Mouse (Mus musculus) bone marrow macrophage, adult 2 months (primary cell): Measurements from ENCODE around the gene Susd6.

Experiments
- CTCF ChIP-seq: IDR thresholded peaks from 2 replicates; pipeline ENCODE4 v1.5.1; 2012; ENCODE audit warnings: low read depth, mild to moderate bottlenecking, low read length, moderate library complexity
- POLR2A ChIP-seq: IDR thresholded peaks from 2 replicates; pipeline ENCODE4 v1.6.1; 2012; ENCODE audit warnings: mild to moderate bottlenecking, low read depth, low read length, borderline replicate concordance

- no peak for TF ChIP-seq POLR2A
- TF ChIP-seq CTCF, result no peak
Measured at GRCm38 (mm10) chr12:80883881-80884280, 93.6 kb downstream of the Susd6 start.
